Mouse (Mus musculus) megakaryocyte, embryonic 14.5 days (primary cell): ENCODE measurements around the gene Fam178b.

Experiments
- FLI1 ChIP-seq: IDR thresholded peaks from 2 replicates; pipeline ENCODE4 v1.6.1; 2012; ENCODE audit warnings: low read length, inconsistent platforms, mixed read lengths
- GATA1 ChIP-seq: IDR thresholded peaks from 3 replicates; pipeline ENCODE4 v1.6.1; 2012; ENCODE audit warnings: mixed read lengths, low read length, inconsistent platforms, borderline replicate concordance

GRCm38 (mm10) chr1:36582211-36582610 lies 100.8 kb downstream of the Fam178b start:
- TF ChIP-seq GATA1, result no peak
- TF ChIP-seq FLI1, result no peak
